Mouse (Mus musculus) T-cell, adult 2 months (primary cell): ENCODE measurements around the gene Mpp3.

Source experiments
- DNase-seq: peaks from one replicate; pipeline ENCODE4 v3.0.0; 2022; ENCODE audit warnings: low spot score

Gene Mpp3

GRCm38 (mm10) chr11:102028087-102028816 is at the start of gene Mpp3:
TSS of gene Mpp3 (minus strand) at chr11:102028461.
- no peak for DNase-seq

DNA sequence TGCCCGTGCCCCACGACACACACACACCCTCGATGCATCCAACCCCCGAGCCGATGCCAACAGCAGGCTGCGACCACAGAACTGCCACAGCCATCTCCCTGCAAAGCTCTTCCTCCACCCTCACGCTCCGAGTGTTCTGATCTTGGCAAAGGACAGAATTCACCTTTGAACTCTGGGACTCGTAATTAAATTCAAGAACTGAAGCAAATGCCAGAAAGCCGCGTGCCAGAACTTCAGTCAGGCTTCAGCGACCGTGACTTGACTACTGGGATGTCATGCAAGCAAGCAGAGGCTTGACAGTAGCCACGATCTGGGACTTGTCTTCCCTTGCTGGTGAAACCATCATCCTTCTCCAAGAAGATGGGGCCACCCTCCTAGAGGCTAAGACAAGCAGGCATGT is 45.5 kb upstream of the Mpp3 start:
- DNase-seq: no peak

DNA sequence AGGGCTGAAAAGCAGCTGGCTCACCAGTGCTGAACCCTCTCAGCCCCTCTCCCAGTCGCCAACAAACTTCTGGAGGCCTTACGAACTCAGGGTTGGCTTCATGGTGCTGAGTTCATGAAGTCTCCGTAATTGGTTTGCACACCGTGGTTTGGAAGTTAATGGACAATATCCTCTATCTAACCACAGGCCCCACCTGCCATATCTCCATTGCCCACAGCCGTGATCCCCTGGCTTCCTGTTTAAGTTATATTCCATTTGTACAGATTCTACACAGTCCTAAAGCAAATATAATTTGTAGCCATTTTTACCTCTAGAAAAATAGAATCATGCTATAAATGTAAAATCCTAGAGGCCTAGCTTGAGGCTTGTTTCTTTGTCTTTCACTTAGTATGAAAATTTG is 44.5 kb upstream of the Mpp3 start:
- no peak for DNase-seq

GRCm38 (mm10) chr11:102070426-102070825 is 42.2 kb upstream of the Mpp3 start:
- no peak for DNase-seq

GRCm38 (mm10) chr11:102069633-102070032 is 41.4 kb upstream of the Mpp3 start:
- no peak for DNase-seq

DNA sequence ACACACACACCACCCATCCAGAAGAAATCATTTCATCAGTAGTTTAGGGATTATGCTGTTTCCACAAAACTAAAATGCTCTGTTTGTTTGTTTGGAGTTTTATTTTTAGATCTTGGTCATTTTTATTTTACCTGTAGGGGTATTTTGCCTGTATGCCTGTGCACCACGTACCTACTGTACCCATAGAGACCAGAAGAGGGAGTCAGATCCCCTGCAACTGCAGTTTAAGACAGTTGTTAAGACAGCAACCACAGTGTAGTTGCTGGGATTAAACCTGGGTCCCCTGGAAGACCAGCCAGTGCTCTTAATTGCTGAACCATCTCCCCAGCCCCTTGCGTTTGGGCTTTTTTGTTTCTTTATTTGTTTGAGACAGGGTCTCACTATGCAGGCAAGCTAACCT is 40.7 kb upstream of the Mpp3 start:
- no peak for DNase-seq

- DNase-seq: no peak
These were observed 34.8 kb upstream of the Mpp3 start for GRCm38 (mm10) chr11:102063076-102063475.

- no peak for DNase-seq
These were observed 33.7 kb upstream of the Mpp3 start for GRCm38 (mm10) chr11:102061941-102062473.

DNA sequence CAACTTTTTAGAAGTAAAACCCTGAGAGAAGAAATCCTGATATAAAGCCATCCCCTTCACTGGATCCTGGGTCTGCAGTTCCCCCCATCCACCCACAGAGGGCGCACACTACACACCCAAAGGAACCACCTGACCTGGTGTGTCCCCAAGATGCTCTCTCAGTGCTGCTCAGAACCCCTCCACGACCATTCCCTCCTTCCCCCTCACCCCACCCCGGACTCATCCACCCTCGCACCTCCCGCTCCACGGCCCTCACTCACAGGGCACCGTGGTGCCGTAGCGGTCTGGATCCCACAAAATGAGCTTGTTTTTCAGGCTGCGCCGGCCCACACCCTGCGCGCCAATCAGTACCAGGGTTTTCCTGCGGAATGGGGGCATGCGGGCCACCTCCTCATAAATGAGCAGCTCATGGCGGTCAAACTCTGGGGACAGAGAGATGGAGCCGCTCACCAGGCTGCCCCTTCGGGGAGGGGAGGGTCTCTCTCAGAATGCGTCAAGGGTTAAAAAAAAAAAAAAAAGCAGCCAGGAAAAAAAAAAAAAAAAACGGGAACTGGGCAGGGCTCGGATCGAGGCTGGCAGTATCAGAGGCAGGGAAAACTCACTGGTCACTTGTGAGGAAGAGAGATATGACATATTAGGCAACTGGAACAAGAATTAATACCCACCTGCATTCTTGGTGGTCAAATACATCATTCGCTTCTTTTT is 33.1 kb upstream of the Mpp3 start:
- peak; percentile 51 for DNase-seq

- peak; percentile 3 for DNase-seq
These were observed 25.6 kb upstream of the Mpp3 start for GRCm38 (mm10) chr11:102053847-102054246.

DNA sequence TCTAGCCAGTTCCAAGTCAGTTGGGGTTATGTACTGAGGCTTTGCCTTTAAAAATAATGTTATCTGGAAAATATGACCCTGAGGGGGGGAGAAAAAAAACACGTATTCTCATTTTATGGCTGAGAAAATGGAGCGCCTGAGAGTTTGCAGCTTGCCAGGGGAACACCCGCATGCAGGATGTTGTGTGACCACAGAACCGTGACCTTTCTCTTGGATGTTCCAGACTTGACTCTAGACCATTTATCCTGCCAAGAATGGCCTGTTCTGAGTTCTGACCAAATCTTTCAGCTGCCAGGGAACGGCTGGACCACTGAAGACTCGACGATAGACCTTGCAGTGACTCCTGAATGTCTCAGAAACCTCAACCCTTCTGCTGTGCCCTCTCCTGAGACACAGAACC is 24.9 kb upstream of the Mpp3 start:
- DNase-seq: no peak

DNA sequence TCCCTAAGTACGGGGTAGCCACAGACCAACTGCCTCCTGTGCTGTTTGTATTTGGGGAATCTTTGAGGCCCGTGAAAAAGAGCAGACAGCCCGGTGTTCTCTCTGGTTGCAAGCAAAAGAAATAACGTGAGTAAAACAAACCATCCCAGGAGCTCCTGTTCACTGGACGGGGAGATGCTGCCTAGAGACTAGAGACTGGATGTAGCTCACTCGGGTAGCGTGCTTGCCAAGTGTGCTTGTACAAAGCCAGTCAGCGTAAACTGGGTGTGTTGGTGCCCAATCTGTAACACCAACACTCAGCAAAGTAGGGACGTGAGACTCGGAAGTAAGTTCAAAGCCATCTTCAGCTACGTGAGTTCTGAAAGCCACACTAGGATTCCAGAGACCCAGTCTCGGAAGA is 24.4 kb upstream of the Mpp3 start:
- DNase-seq: no peak

- no peak for DNase-seq
These were observed 23.7 kb upstream of the Mpp3 start for GRCm38 (mm10) chr11:102051954-102052353.

DNA sequence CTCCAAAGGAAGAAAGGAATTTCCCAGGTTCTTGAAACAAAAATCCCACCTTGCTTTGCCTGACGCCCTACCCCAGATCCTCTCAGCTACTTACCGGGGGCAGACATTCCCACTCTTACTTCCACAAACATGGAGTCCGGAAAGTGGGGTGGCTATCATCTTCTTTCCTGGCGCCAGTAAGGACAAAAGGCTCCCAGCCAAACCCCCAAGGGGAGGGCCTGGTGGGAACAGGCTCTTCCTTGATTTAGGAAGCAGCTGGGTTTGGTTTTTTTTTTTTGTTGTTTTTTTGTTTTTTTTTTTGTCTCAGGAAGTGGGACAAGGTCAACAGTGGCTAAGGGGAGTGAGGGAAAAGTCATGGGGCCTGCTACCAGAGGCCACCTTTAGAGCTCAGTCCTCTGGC is 23.3 kb upstream of the Mpp3 start:
- DNase-seq: no peak

- no peak for DNase-seq
These were observed 21.7 kb upstream of the Mpp3 start for GRCm38 (mm10) chr11:102049875-102050482.

DNA sequence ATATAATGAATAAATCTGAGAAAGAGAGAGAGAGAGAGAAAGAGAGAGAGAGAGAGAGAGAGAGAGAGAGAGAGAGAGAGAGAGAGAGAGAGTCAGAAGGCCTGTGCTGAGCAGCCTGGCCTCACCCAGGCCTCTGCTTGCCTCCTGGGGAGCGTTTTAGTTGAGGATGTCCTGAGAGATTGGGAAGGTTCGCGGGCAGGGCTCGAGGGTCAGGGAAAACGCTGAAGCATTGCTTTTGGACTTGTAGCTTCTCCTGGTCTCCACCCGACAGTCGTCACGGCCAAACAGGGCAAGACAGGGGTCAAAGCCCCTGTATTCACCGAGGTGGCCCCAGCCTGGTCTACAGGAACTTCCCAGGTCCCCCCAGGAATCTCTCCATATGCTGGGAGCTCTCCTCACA is 18.3 kb upstream of the Mpp3 start:
- no peak for DNase-seq

GRCm38 (mm10) chr11:102044691-102045212 is 16.5 kb upstream of the Mpp3 start:
- no peak for DNase-seq

DNA sequence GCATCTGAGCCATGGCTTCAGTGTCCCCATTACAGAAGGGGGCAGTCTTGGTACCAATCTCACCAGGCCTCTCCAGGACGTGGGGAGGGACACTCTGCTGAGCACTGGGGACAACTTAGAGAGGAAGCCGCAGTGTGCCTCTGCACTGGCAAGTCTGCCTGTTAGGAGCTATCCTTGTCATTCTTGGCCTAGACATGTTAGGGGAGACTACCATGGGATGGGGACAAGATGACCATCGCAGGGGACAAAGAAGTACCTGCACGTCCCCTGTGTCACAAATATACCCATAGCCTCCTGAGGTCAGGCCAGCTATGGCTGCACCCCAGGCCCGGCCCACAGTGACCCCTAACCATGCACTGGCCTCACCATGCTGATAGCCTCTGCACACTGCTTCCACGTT is 15.1 kb upstream of the Mpp3 start:
- no peak for DNase-seq

DNA sequence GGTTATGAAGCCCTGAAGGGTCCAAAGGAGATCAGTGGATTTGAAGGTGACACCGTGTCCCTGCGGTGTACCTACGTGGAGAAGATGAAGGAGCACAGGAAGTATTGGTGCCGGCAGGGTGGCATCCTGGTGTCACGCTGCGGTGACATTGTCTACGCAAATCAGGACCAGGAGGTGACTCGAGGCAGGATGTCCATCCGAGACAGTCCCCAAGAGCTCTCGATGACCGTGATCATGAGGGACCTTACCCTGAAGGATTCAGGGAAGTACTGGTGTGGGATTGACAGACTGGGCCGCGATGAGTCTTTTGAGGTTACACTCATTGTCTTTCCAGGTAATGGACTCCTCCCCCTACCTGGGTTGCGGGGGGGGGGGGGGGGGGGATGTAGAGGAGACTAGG is 14.7 kb upstream of the Mpp3 start:
- no peak for DNase-seq

GRCm38 (mm10) chr11:102041350-102041949 is 13.2 kb upstream of the Mpp3 start, which contains the start of gene Cd300lg:
TSS of gene Cd300lg (plus strand) at chr11:102041509.
- no peak for DNase-seq

- no peak for DNase-seq
These were observed 12.4 kb upstream of the Mpp3 start for GRCm38 (mm10) chr11:102040646-102041045.

DNA sequence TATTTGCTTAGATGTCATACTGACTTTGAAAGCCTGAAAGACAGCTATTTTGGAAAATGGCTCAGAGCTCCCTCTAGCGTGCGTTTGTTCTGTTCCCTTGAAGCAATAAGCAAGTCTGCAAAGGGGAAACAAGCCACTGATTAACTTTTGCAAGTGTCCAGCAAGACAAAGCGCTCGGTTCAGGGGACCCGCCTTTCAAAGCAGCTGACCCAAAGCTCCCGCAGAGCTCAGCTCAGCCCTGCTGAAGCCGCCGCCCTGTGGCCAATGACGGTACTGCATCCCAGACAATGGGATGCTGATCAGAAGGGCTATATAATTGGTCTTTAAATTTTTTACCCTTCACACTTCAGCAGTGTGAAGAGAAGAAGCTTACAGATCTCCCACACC is 11.9 kb upstream of the Mpp3 start:
- peak; percentile 29 for DNase-seq
